Mouse (Mus musculus) intestine, embryonic 16.5 days (tissue): ENCODE measurements around the gene Noxo1. TPM values are rescaled to one million over a fixed set of nuclear protein-coding genes. Genes with fewer than 3 reads are reported as not detected.
"Not testable (repeated sequence)": the region's sequence is repeated elsewhere in the genome, so short reads cannot be mapped to it uniquely, and the experiment has no call there.

Experiments used
- ATAC-seq: fragments of 200-750 bp; cut with Nextera tagmentation; 2 replicates; pipeline ENCODE4 v1.8.0; 2017; ENCODE audit warnings: moderate TSS enrichment, moderate library complexity
- H3K27ac ChIP-seq: fragments of 300-500 bp; sonication (generic); 2 replicates; pipeline ENCODE4 v1.5.1; 2014; ENCODE audit warnings: mild to moderate bottlenecking, low read length
- H3K27me3 ChIP-seq: fragments of 300-500 bp; sonication (generic); replicated peaks from 2 replicates; pipeline ENCODE4 v1.6.1; 2014; ENCODE audit warnings: low read length, control low read depth, mixed read lengths; ENCODE audit not compliant: control insufficient read depth, insufficient read depth
- H3K36me3 ChIP-seq: fragments of 300-500 bp; sonication (generic); 2 replicates; pipeline ENCODE4 v1.6.1; 2014; ENCODE audit warnings: low read length, control low read depth; ENCODE audit not compliant: control insufficient read depth, insufficient read depth
- H3K4me1 ChIP-seq: fragments of 300-500 bp; sonication (generic); 2 replicates; pipeline ENCODE4 v1.6.1; 2014; ENCODE audit warnings: low read length, control low read depth, mixed read lengths; ENCODE audit not compliant: control insufficient read depth, insufficient read depth
- H3K4me2 ChIP-seq: fragments of 300-500 bp; sonication (generic); 2 replicates; pipeline ENCODE4 v1.6.1; 2014; ENCODE audit warnings: low read depth, low read length, control low read depth
- H3K4me3 ChIP-seq: fragments of 300-500 bp; sonication (generic); 2 replicates; pipeline ENCODE4 v1.5.1; 2014; ENCODE audit warnings: mild to moderate bottlenecking, low read length
- H3K9ac ChIP-seq: fragments of 300-500 bp; sonication (generic); 2 replicates; pipeline ENCODE4 v1.6.1; 2014; ENCODE audit warnings: low read depth, low read length
- H3K9me3 ChIP-seq: fragments of 300-500 bp; sonication (generic); 2 replicates; pipeline ENCODE4 v1.6.1; 2016; ENCODE audit warnings: low read length, control low read depth; ENCODE audit not compliant: control insufficient read depth
- WGBS: fragments of 180-500 bp; shearing (Covaris S2); extraction: QIAGEN DNeasy Blood & Tissue Kit; methylation state at CpG from one replicate; pipeline ENCODE4 v1.1.7; 2014; 5-methylcytosine and 5-hydroxymethylcytosine counted together
- polyA plus RNA-seq: library from polyadenylated mRNA; unstranded; fragments of >200 nt; fragmentation: Nextera tagmentation; extraction: Ambion mirVana; gene quantifications from 2 replicates; pipeline ENCODE4 v1.2.1, GENCODE M21; 2015

Noxo1 gene
- polyA plus RNA-seq, 1 experiment from 2014 or later, result 17.7 TPM

DNA sequence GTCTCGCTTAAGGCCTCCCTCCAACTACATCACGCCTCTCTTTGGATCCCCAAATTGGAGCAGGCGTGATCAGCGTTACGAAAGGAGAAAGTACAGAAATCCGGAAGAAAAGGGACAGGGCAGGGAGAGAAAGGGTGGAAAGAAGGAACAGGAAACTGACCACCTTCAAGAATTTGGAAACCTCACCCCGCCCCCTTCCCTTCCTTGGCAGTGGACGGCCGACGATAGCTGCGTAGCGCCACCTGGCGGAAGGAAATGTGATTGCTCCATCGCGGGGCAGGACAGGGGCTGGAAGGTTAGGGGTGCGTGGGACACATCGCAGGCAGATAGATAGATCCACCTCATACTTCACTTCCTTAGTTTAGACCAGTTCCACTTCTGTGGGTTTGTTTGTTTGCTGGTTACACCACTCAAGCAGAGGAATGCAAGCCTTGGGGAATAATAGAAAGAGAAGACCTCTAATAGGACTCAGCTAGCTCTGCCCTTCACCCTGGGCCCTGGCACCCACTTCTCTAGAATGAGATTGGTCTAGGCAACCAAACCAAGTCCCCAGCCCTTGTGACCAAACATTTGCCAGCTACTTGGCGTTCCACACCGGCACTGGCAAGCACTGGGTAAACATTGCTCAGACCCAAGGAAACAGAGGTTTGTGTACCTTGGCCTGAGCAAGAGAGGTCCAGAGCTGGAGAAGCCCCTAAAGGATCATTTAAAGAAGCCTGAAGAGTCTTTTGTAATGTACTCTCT lies 41.9 kb upstream of the Noxo1 start:
- Histone ChIP-seq H3K4me2 (peak overlapping the region; percentile 69), H3K9ac (peak overlapping the region; percentile 57), H3K27ac (peak overlapping the region; percentile 23; the same call in 1 of the 2 replicates), H3K27me3 (peaks cover 23% of the 10 kb centered on the region), H3K9me3 (no peaks in the 10 kb centered on the region), H3K36me3 (no peaks in the 10 kb centered on the region), H3K4me3 (peak overlapping the region; percentile 37), H3K4me1 (peaks cover 23% of the 10 kb centered on the region)
- ATAC-seq, result 0 out of 2 replicates have a peak, but pooled peaks have one; percentile 49
- WGBS, result 4% methylated on average over 19 of the region's 19 CpGs

DNA sequence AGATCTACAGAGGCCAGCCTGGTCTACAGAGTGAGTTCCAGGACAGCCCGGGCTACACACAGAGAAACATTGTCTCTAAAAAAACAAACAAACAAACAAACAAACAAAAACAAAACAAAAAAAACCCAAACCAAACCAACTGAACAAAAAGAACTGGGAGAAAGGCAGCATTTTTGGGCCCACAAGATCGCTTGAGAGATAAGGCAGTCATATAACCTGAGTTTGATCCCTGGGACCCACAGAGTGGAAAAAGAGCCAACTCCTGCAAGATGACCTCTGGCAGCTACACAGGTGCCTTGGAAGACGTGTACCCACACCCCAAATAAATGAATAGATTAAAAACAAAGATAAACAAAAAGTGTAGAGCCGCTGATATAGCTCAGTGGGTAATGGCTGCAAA lies 41.1 kb upstream of the Noxo1 start:
- no peaks in the 10 kb centered on the region for H3K36me3 ChIP-seq
- peaks cover 17% of the 10 kb centered on the region for H3K4me1 ChIP-seq
- H3K27ac ChIP-seq, result no peak overlapping the region
- no peaks in the 10 kb centered on the region for H3K9me3 ChIP-seq
- H3K4me3 ChIP-seq, result no peak overlapping the region
- H3K27me3 ChIP-seq, result peaks cover 24% of the 10 kb centered on the region
- no peak overlapping the region for H3K4me2 ChIP-seq
- WGBS, result 73% methylated on average over 4 of the region's 4 CpGs
- H3K9ac ChIP-seq, result no peak overlapping the region
- ATAC-seq, result no peak

DNA sequence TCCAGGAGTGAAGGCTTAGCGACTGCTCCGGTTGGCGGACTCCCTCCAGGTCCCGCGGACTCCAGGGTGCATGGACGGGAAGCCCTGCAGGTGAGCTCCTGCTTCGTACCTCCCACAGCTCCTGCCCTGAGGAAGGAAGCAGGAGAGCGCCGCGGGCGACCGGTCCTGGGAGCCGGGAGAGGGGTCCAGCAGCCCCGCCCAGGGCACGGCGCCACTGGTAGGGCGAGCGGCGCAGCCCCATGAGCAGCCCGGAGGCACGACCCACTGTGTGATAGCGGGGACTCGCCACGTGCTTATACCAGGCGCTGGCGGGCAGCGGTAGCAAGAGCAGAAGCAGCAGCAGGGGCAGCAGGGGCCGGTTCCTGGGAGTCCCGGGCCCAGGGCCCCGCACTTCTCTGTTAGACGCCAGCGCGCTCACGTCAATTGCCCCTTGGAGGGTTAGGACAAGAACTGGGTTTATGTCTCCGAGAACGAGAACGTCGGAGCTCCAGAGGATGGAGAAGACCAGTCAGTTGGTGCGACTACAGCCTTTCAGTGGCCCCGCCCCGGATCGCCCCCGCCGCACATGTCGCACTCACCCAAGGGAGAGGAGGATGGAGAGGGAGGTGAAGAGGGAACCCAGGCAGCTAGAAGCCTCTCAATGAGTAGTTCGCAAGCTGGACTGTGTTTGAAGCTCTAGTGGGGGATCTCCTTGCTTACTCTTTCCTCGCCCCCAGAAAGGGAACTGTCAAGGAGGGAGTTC lies 37.8 kb upstream of the Noxo1 start, which contains the start of gene Npw:
Gene Npw (minus strand): TSS at position 441 of the 742 bp plus-strand sequence.
- 2% methylated on average over 47 of the region's 47 CpGs for WGBS
- peak; percentile 59 for ATAC-seq
- H3K9ac ChIP-seq, result peak within 1 kb of the TSS; percentile 71

DNA sequence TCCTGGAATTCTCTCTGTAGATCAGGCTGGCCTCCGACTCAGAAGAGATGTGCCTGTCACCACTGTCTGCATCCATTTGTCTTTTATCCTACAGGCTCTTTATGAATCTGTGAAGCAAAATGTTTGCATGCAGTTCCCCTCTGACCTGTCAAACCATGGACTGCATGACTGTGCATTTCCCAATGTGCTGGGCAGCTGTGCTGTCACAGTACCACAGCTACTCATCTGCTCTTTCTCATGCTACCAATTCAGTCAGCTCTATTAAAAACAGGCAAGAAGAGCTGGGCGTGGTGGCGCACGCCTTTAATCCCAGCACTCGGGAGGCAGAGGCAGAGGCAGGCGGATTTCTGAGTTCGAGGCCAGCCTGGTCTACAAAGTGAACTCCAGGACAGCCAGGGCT lies 29.0 kb upstream of the Noxo1 start:
- H3K4me1 ChIP-seq, result peaks cover 18% of the 10 kb centered on the region
- H3K27ac ChIP-seq, H3K4me3 ChIP-seq, H3K4me2 ChIP-seq, H3K36me3 ChIP-seq, H3K27me3 ChIP-seq, H3K9me3 ChIP-seq, ATAC-seq, H3K9ac ChIP-seq: not testable (repeated sequence)
- 68% methylated on average over 7 of the region's 7 CpGs for WGBS

More for the DNA sequence above, 37.8 kb upstream of the Noxo1 start, which contains the start of gene Npw:
- Histone ChIP-seq H3K4me1 (peaks cover 12% of the 10 kb centered on the region), H3K4me2 (peak within 1 kb of the TSS; percentile 92), H3K27ac (no peak within 1 kb of the TSS), H3K36me3 (no peaks in the 10 kb centered on the region), H3K27me3 (peaks cover 29% of the 10 kb centered on the region), H3K4me3 (peak within 1 kb of the TSS; percentile 56), H3K9me3 (no peaks in the 10 kb centered on the region)

DNA sequence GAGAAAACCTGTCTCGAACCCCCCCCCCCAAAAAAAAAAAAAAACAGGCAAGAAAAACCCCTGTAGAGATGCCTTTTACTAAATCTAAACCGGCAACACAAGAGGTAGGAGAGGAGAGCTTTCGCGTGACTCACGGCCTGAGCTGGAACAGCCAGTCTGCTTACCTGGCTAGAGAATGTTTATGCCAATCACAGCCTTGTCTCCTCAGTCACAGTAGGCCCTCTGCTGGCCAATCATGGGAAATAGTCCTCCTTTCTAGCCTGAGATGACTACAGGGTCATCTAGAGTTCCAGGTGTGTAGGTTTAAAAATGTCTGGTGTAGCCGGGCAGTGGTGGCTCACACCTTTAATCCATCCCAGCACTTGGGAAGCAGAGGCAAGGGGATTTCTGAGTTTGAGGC lies 28.6 kb upstream of the Noxo1 start:
- 23% methylated on average over 6 of the region's 6 CpGs for WGBS
- H3K4me2 ChIP-seq, result no peak overlapping the region
- H3K27ac ChIP-seq, result no peak overlapping the region
- no peaks in the 10 kb centered on the region for H3K9me3 ChIP-seq
- H3K27me3 ChIP-seq, result no peaks in the 10 kb centered on the region; the same call in 1 of the 2 replicates
- no peaks in the 10 kb centered on the region for H3K36me3 ChIP-seq
- no peak overlapping the region for H3K9ac ChIP-seq
- peaks cover 22% of the 10 kb centered on the region for H3K4me1 ChIP-seq
- ATAC-seq, result peak; percentile 17; the same call in 1 of the 2 replicates
- no peak overlapping the region for H3K4me3 ChIP-seq

DNA sequence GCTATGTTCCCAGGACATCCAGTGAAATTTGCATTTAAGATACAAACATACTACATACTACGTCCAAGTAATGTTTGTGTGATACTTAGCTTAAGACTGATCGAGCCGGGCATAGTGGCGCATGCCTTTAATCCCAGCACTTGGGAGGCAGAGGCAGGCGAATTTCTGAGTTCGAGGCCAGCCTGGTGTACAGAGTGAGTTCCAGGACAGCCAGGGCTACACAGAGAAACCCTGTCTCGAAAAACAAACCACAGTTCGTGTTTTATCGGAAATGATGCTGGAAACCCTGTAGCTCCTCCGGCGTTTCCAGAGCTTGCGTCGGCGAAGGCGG lies 26.9 kb upstream of the Noxo1 start:
- peak overlapping the region; percentile 91 for H3K9ac ChIP-seq
- peak; percentile 5 for ATAC-seq
- H3K4me1 ChIP-seq, result peaks cover 25% of the 10 kb centered on the region
- H3K4me2 ChIP-seq, result peak overlapping the region; percentile 61
- H3K36me3 ChIP-seq, H3K27me3 ChIP-seq, H3K9me3 ChIP-seq: not testable (repeated sequence)
- peak overlapping the region; percentile 92 for H3K4me3 ChIP-seq
- peak overlapping the region; percentile 66 for H3K27ac ChIP-seq
- WGBS, result 7% methylated on average over 15 of the region's 15 CpGs

DNA sequence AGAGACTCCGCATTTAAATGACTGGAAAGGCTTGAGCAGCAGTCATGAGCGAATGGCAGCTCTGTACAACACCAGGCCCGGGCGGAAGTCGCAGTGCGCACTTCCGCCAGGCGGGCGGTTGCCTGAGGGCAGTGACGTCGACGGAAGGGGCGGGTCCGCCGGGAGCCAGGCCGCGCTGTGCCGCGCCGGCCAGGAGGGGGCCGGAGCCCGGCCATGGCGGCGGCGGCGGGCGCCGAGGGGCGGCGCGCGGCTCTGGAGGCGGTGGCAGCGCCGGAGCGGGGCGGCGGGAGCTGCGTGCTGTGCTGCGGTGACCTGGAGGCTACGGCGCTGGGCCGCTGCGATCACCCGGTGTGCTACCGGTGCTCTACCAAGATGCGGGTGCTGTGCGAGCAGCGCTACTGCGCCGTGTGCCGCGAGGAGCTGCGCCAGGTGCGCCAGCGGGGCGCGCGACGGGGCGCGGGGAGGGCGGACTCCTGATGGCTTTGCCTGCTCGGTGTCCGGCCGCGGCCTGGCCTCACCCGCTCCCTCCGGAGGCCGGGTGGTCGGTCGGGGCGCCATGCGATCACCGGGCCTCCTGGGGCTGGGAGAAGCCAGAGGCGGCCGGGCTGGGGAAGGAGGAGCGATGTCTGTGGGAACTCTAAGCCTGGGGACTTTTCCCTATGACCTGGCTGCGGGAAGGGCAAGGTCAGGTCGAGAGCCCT lies 26.3 kb upstream of the Noxo1 start, which contains the start of gene Zfp598:
Gene Zfp598 (plus strand): TSS at position 143 of the 701 bp plus-strand sequence.
- H3K36me3 ChIP-seq, result no peaks in the 10 kb centered on the region
- ATAC-seq, result peak; percentile 97
- no peaks in the 10 kb centered on the region for H3K9me3 ChIP-seq
- peak within 1 kb of the TSS; percentile 80 for H3K27ac ChIP-seq
- WGBS, result under 1% methylated on average over 77 of the region's 80 CpGs
- H3K4me3 ChIP-seq, result peak within 1 kb of the TSS; percentile 92
- H3K9ac ChIP-seq, result peak within 1 kb of the TSS; percentile 91
- no peaks in the 10 kb centered on the region for H3K27me3 ChIP-seq
- peak within 1 kb of the TSS; percentile 92 for H3K4me2 ChIP-seq
- peaks cover 25% of the 10 kb centered on the region for H3K4me1 ChIP-seq

DNA sequence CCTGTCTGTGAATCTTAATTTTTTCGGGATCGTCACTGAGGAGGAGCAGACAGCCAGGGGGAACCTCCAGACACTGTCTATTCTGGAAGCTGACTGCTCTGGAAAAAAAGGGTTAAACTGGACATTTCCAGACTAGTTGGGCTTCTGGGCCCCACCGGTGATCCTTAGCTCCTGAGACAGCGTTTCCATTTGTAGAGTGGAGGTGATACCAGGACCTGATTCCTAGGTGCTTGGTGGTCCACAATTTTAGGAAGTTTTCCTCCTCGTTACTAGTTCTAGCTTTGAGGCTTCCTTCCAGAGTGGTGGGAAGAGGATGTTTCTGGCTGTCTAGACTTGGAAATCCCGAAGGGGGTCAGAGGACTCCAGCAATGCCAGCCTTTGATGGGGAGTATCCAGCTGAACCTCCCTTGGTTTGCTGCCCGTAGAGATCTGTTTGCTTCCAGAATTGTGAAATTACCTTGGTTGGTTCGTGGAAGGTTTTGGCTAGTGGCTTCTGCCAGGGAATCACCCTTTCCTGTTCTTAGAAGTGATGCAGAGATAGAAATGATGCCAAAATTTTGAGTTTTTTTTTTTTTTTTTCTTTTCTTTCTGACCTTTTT lies 25.7 kb upstream of the Noxo1 start:
- peak overlapping the region; percentile 92 for H3K4me3 ChIP-seq
- H3K9ac ChIP-seq, result peak overlapping the region; percentile 91
- WGBS, result 8% methylated on average over 8 of the region's 8 CpGs
- H3K9me3 ChIP-seq, result no peaks in the 10 kb centered on the region
- H3K27ac ChIP-seq, result peak overlapping the region; percentile 80
- peak overlapping the region; percentile 92 for H3K4me2 ChIP-seq
- H3K4me1 ChIP-seq, result peaks cover 25% of the 10 kb centered on the region
- ATAC-seq, result no peak
- no peaks in the 10 kb centered on the region for H3K36me3 ChIP-seq
- no peaks in the 10 kb centered on the region for H3K27me3 ChIP-seq
